Mouse (Mus musculus): ENCODE results near the gene Il1rl1. TPM values are rescaled to one million over a fixed set of nuclear protein-coding genes. Genes with fewer than 3 reads are reported as not detected.

The Il1rl1 gene
- polyA plus RNA-seq, 1 experiment = 1.9 TPM

GRCm38 (mm10) chr1:40494594-40494993, 65.2 kb downstream of the Il1rl1 start:
- TF ChIP-seq CTCF (IDR thresholded peaks at IDR 0.05; ENCODE audit: extremely low read depth, insufficient read length, insufficient replicate concordance, low read depth, low read length) = no peak
- no peak for TF ChIP-seq POLR2A (IDR thresholded peaks at IDR 0.05; ENCODE audit: low read depth, low read length)
- H3K36me3 ChIP-seq (ENCODE audit: control insufficient read depth, insufficient read depth, low read length) = no peaks in the 10 kb centered on the region
- H3K27me3 ChIP-seq (ENCODE audit: control insufficient read depth, insufficient read depth, low read length) = no peaks in the 10 kb centered on the region
- 81% methylated on average over 4 of the region's 4 CpGs for WGBS
- H3K27ac ChIP-seq (ENCODE audit: insufficient read depth, low read depth, low read length) = no peak overlapping the region
- H3K4me1 ChIP-seq (ENCODE audit: control insufficient read depth, insufficient read depth, insufficient read length, low read length) = no peaks in the 10 kb centered on the region
- no peak overlapping the region for H3K4me3 ChIP-seq (ENCODE audit: low read depth, low read length)

- H3K4me1 ChIP-seq (ENCODE audit: control insufficient read depth, insufficient read depth, insufficient read length, low read length) = no peaks in the 10 kb centered on the region
- WGBS = 67% methylated on average over 1 of the region's 1 CpGs
- no peak overlapping the region for H3K27ac ChIP-seq (ENCODE audit: insufficient read depth, low read depth, low read length)
- H3K27me3 ChIP-seq (ENCODE audit: control insufficient read depth, insufficient read depth, low read length) = no peaks in the 10 kb centered on the region
- H3K36me3 ChIP-seq (ENCODE audit: control insufficient read depth, insufficient read depth, low read length) = no peaks in the 10 kb centered on the region
- TF ChIP-seq POLR2A (IDR thresholded peaks at IDR 0.05; ENCODE audit: low read depth, low read length) (no peak), CTCF (IDR thresholded peaks at IDR 0.05; ENCODE audit: extremely low read depth, insufficient read length, insufficient replicate concordance, low read depth, low read length) (no peak)
- no peak overlapping the region for H3K4me3 ChIP-seq (ENCODE audit: low read depth, low read length)
Measured at GRCm38 (mm10) chr1:40499708-40500107, 70.3 kb downstream of the Il1rl1 start.

- Histone ChIP-seq H3K36me3 (ENCODE audit: control insufficient read depth, insufficient read depth, low read length) (no peaks in the 10 kb centered on the region), H3K4me3 (ENCODE audit: low read depth, low read length) (no peak overlapping the region), H3K27me3 (ENCODE audit: control insufficient read depth, insufficient read depth, low read length) (no peaks in the 10 kb centered on the region), H3K4me1 (ENCODE audit: control insufficient read depth, insufficient read depth, insufficient read length, low read length) (no peaks in the 10 kb centered on the region), H3K27ac (ENCODE audit: insufficient read depth, low read depth, low read length) (no peak overlapping the region)
- TF ChIP-seq CTCF (IDR thresholded peaks at IDR 0.05; ENCODE audit: extremely low read depth, insufficient read length, insufficient replicate concordance, low read depth, low read length) = no peak
- no peak for TF ChIP-seq POLR2A (IDR thresholded peaks at IDR 0.05; ENCODE audit: low read depth, low read length)
- WGBS = 67% methylated on average over 4 of the region's 4 CpGs
Measured at GRCm38 (mm10) chr1:40501126-40501525, 71.8 kb downstream of the Il1rl1 start.

DNA sequence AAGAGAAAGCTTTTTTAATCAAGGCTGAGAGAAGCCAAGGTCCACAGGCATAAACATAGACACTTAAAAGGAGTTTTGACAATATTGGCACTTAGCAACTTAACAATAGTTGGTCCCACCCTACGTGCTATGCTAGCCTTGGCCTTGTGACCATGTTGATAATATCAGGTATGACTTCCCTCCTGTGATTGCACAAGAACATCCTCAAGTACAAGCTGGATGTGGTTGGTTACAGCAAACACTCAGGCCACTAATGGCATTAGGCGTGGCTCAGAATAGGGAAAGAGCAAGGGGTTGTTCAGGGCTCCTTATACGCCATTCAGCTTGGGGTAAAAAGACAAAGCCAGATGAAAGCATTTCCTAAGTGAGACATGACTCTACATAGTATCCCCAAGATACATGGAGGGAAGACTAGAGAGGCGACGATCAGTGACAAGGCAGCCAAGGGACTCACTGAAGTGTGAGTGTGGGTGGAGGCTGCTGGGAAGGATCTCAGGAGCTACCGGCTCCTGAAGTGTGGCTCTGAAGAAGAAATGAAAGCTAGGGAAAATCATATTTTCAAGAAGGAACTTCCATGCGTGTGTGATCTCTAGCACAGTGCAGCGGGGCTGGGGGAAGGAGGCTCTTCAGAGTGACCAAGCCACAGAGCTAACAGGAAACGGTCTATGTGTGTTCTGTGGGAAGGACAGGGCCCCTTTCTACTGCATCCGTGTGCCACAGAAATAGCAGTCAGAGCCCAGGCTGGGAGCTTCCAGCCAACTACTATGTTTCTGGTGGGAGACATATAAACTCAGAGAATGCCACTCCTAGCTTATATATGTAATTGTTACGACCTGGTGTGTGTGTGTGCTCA, 72.4 kb downstream of the Il1rl1 start:
- Histone ChIP-seq H3K4me1 (ENCODE audit: control insufficient read depth, insufficient read depth, insufficient read length, low read length) (no peaks in the 10 kb centered on the region), H3K27ac (ENCODE audit: insufficient read depth, low read depth, low read length) (no peak overlapping the region), H3K27me3 (ENCODE audit: control insufficient read depth, insufficient read depth, low read length) (no peaks in the 10 kb centered on the region), H3K4me3 (ENCODE audit: low read depth, low read length) (no peak overlapping the region), H3K36me3 (ENCODE audit: control insufficient read depth, insufficient read depth, low read length) (no peaks in the 10 kb centered on the region)
- TF ChIP-seq POLR2A (IDR thresholded peaks at IDR 0.05; ENCODE audit: low read depth, low read length) (no peak), CTCF (IDR thresholded peaks at IDR 0.05; ENCODE audit: extremely low read depth, insufficient read length, insufficient replicate concordance, low read depth, low read length) (no peak)
- WGBS = 62% methylated on average over 11 of the region's 11 CpGs

DNA sequence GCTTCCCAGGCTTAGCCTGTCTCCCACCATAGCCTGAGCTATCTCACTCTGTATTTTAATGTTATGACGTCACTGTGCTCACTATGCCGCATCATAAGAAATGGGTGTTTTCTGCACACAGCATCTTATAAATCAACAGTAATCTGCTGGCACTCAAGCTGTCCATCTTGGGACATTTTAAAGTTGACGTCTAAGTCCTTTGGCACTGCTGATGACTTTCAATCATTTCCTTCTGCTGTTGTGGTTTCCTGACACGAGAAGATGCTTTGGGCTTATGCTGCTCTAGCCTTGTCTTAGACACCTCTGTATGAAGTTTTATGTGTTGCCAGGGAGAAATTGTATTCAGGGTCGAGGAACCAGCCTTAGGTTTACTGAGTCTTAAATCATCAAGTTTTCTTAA, 75.2 kb downstream of the Il1rl1 start:
- H3K27me3 ChIP-seq (ENCODE audit: control insufficient read depth, insufficient read depth, low read length) = no peaks in the 10 kb centered on the region
- no peaks in the 10 kb centered on the region for H3K36me3 ChIP-seq (ENCODE audit: control insufficient read depth, insufficient read depth, low read length)
- TF ChIP-seq POLR2A (IDR thresholded peaks at IDR 0.05; ENCODE audit: low read depth, low read length) (no peak), CTCF (IDR thresholded peaks at IDR 0.05; ENCODE audit: extremely low read depth, insufficient read length, insufficient replicate concordance, low read depth, low read length) (no peak)
- no peak overlapping the region for H3K4me3 ChIP-seq (ENCODE audit: low read depth, low read length)
- 69% methylated on average over 5 of the region's 5 CpGs for WGBS
- no peak overlapping the region for H3K27ac ChIP-seq (ENCODE audit: insufficient read depth, low read depth, low read length)
- no peaks in the 10 kb centered on the region for H3K4me1 ChIP-seq (ENCODE audit: control insufficient read depth, insufficient read depth, insufficient read length, low read length)

Other genes with a start within 250 kb of the Il1rl1 start
- 0.99 and 2.8 TPM in 2 replicates for gene Il1r1, start 204.5 kb upstream of the Il1rl1 start, polyA plus RNA-seq (2012; rRNA removed)
- 0.53 and 0.90 TPM in 2 replicates for gene Il1rl2, start 105.0 kb upstream of the Il1rl1 start, polyA plus RNA-seq (2012; rRNA removed)
- 0.27 and 0.39 TPM in 2 replicates for gene Il18r1, start 36.0 kb downstream of the Il1rl1 start, polyA plus RNA-seq (2012; rRNA removed)
- 0.17 and 0.19 TPM in 2 replicates for gene Il18rap, start 85.8 kb downstream of the Il1rl1 start, polyA plus RNA-seq (2012; rRNA removed)
- 3.8 TPM in 1 of 2 replicates, not detected in the other for gene Slc9a4, start 150.5 kb downstream of the Il1rl1 start, polyA plus RNA-seq (2012; rRNA removed)